ENCODE assay signal across 1 mouse cellular context in the genomic region with DNA sequence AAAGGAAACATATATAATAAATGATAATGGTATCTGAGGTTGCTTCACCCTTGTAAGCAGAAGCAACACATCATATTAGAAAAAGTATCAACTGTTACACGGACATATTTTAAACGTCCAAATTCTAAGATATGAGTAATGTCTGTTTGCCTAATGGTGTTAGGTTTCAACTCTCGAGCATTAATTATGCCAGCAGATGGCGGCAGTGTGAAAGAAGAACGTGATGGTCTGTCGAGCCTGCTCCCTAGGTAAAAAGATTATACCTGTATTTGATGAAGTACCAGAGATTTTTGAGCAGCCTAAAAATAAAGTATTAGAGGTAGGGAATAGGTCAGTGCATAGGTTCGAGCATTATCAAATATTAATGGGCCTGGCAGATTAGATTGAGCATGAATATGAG.
TF ChIP-seq lines count a peak whose summit lies in the region.

No protein-coding gene starts in this region.

TF ChIP-seq in MEL, 35 proteins besides CTCF, POLR2A, EP300 and RAD21:
- TF ChIP-seq CHD1 (IDR thresholded peaks at IDR 0.05; ENCODE audit: low read depth, low read length) = no peak
- TF ChIP-seq SIN3A (IDR thresholded peaks at IDR 0.05; ENCODE audit: low read length) = 0 out of 2 replicates have a peak, but pooled peaks have one; percentile 32
- TF ChIP-seq GATA1 (IDR thresholded peaks at IDR 0.05; ENCODE audit: low read depth, low read length) = 0 out of 2 replicates have a peak, but pooled peaks have one; percentile 5
- no peak for TF ChIP-seq MYB (IDR thresholded peaks at IDR 0.05; ENCODE audit: low read depth, low read length)
- TF ChIP-seq E2F4 (IDR thresholded peaks at IDR 0.05; ENCODE audit: borderline replicate concordance, low read depth, low read length) = no peak
- TF ChIP-seq ZC3H11A (IDR thresholded peaks at IDR 0.05; ENCODE audit: low read depth, low read length) = peak; percentile 98
- 0 out of 2 replicates have a peak, but pooled peaks have one; percentile 16 for TF ChIP-seq TBP (IDR thresholded peaks at IDR 0.05; ENCODE audit: low read depth, low read length)
- peak; percentile 100 for TF ChIP-seq SMC3 (IDR thresholded peaks at IDR 0.05; ENCODE audit: low read depth, low read length)
- no peak for TF ChIP-seq NELFE (IDR thresholded peaks at IDR 0.05; ENCODE audit: low read depth, low read length)
